Mouse (Mus musculus) kidney, adult 2 months (tissue): Measurements from ENCODE around the gene Mlph. TPM values are rescaled to one million over a fixed set of nuclear protein-coding genes. Genes with fewer than 3 reads are reported as not detected.
A peak's percentile ranks its signal among the peaks of the same experiment; 100 is the strongest.

Experiments used
- DNase-seq: peaks from one replicate; pipeline ENCODE4 v3.0.0; 2021
- H3K27ac ChIP-seq: fragments of 200-500 bp; 2 replicates; pipeline ENCODE4 v1.5.1; 2012; ENCODE audit warnings: low read depth, low read length, control low read depth, inconsistent platforms; ENCODE audit not compliant: insufficient read depth
- H3K27me3 ChIP-seq: fragments of 200-500 bp; replicated peaks from 2 replicates; pipeline ENCODE4 v1.6.1; 2012; ENCODE audit warnings: mild to moderate bottlenecking, moderate library complexity, low read length, inconsistent platforms; ENCODE audit not compliant: control insufficient read depth, insufficient read depth
- H3K36me3 ChIP-seq: fragments of 200-500 bp; 2 replicates; pipeline ENCODE4 v1.6.1; 2012; ENCODE audit warnings: mild to moderate bottlenecking, moderate library complexity, low read length, inconsistent platforms; ENCODE audit not compliant: control insufficient read depth, insufficient read depth
- H3K4me1 ChIP-seq: fragments of 200-500 bp; 2 replicates; pipeline ENCODE4 v1.6.1; 2011; ENCODE audit warnings: low read length; ENCODE audit not compliant: control insufficient read depth, insufficient read depth
- H3K4me3 ChIP-seq: fragments of 200-500 bp; 2 replicates; pipeline ENCODE4 v1.5.1; 2011; ENCODE audit warnings: mild to moderate bottlenecking, low read depth, low read length, control low read depth; ENCODE audit not compliant: insufficient read depth
- CTCF ChIP-seq: fragments of 200-500 bp; conservative IDR thresholded peaks from 2 replicates; pipeline ENCODE4 v1.5.1; 2011; ENCODE audit warnings: low read depth, mild to moderate bottlenecking, control low read depth, low read length, moderate library complexity, mixed read lengths; ENCODE audit not compliant: insufficient read depth, insufficient read length
- POLR2A ChIP-seq: fragments of 200-500 bp; IDR thresholded peaks from one replicate; pipeline ENCODE4 v1.6.1; 2011; ENCODE audit warnings: low read depth, low read length, control low read depth
- WGBS: fragments of 180-500 bp; shearing (Covaris S2); methylation state at CpG from one replicate; pipeline ENCODE4 v1.1.7; 2018; 5-methylcytosine and 5-hydroxymethylcytosine counted together
- polyA plus RNA-seq: library from polyadenylated mRNA; depleted of rRNA; stranded (reverse); fragments of >200 nt; gene quantifications from 2 replicates; pipeline ENCODE4 v1.2.3, GENCODE M21; 2012

Gene Mlph
- polyA plus RNA-seq, 1 experiment, result 5.7 TPM

DNA sequence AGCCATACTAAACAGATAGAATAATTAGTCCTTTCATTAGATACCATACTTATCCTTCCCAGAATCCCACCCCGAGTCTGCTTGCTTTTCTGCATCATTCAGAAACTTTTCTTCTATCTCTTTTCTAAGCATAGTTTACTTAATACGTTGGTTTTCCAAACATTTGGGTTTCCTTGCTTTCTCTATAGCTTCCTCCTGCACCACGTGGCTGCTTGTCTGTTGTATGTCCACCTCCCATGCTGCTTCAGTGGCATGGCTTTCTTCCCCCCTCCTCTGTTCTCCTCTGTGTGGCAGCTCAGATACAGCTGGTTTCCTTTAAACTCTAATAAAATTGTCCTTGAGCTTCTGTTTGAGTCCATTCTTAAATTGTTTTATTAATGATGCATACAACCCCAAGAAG, 20.4 kb upstream of the Mlph start:
- no peak overlapping the region for H3K4me3 ChIP-seq
- no peak for DNase-seq
- H3K4me1 ChIP-seq, result 0 out of 2 replicates have a peak, but pooled peaks cover 2% of the 10 kb centered on the region
- no peak overlapping the region for H3K27ac ChIP-seq
- no peaks in the 10 kb centered on the region for H3K27me3 ChIP-seq
- 60% methylated on average over 3 of the region's 3 CpGs for WGBS
- TF ChIP-seq POLR2A, result no peak
- no peak for TF ChIP-seq CTCF
- no peaks in the 10 kb centered on the region for H3K36me3 ChIP-seq

DNA sequence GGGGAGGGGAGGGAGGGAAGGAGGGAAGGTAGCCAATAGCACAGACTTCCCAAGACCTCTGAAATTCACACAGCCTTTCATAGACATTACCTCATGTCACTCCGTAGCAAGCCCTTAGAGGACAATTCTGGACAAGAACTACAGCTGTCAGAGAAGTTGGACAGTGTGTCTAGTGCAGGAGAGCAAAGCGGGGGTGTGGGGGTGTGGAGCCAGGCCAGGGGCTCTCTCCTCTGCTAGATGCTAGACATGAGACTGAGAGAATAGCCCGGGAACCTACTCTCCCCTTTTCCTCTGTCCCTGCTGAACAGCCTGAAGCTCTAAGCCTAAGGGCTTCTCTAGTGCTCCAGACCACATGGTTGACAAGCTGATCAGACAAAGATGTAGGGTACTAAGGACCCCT, 19.9 kb upstream of the Mlph start:
- 71% methylated on average over 3 of the region's 3 CpGs for WGBS
- Histone ChIP-seq H3K36me3 (no peaks in the 10 kb centered on the region), H3K27me3 (no peaks in the 10 kb centered on the region), H3K27ac (no peak overlapping the region), H3K4me3 (no peak overlapping the region), H3K4me1 (0 out of 2 replicates have a peak, but pooled peaks cover 2% of the 10 kb centered on the region)
- no peak for DNase-seq
- TF ChIP-seq CTCF (no peak), POLR2A (no peak)

DNA sequence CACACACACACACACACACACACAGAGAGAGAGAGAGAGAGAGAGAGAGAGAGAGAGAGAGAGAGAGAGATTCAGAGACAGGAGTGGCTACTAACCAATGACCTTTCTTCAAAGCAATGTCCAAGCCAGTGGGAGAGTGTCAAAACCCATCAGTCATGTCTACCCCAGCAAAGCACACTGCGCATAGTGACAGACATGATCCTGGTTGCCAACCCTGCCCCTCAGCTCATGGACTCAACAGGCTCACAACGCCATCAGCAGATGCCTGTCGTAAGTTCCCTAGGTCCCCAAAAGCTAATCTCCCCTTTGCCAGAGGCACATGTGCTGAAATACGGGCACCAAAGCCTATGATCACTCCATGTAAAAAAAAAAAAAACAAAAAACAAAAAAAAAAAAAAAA, 18.6 kb upstream of the Mlph start:
- Histone ChIP-seq H3K27ac (no peak overlapping the region), H3K27me3 (no peaks in the 10 kb centered on the region), H3K36me3 (no peaks in the 10 kb centered on the region), H3K4me3 (no peak overlapping the region), H3K4me1 (peaks cover 4% of the 10 kb centered on the region; the same call in 1 of the 2 replicates)
- TF ChIP-seq POLR2A, result no peak
- TF ChIP-seq CTCF, result no peak
- DNase-seq, result no peak
- WGBS, result 90% methylated on average over 4 of the region's 4 CpGs

DNA sequence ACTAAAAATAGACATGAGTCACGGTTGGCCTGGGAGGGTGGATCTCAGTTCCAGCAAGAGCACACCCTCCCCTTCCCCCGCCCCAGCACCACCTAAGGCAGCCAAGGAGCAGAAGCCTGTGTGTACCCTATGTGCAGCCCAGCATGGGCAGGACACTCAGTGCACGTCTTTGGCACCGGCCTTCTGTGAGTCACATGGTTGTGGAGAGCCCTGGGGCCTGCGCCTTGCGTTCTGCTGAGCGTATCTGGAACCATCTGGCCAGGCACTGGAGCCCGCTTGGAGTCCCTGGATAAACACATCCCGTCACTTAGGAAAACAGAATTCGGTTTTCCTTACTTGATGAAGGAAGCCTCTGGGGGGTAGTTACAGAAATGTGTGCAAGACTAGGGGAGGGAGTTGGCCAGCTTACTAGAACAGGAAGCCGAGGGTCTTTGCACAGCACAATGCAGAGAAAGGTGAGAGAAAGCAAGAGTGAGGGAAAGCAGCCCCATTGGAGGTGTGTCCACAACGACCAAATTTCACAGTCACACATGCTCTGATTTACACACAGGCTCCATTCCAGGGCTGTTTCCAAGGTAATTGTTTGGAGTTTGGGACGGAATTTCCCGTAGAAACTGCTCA, 18.0 kb upstream of the Mlph start:
- DNase-seq, result peak; percentile 61

DNA sequence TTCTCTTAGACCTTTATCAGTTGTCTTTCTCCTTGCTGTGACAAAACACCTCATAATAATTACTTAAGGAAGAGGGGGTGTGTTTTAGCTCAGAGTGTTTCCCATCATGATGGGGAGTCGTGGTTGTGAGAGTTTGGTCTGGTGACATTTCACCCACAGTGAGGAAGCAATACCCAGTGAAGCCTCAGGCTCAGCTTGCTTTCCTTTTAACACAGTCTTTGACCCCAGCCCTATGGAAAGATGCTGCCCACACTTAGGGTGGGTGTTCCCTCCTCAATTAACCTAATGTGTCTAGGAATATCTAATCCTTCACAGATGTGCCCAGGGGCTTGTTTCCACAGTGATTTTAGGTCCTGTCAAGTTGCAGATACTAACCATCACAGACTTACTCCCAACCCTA, 16.9 kb upstream of the Mlph start:
- Histone ChIP-seq H3K27me3 (no peaks in the 10 kb centered on the region), H3K4me3 (no peak overlapping the region), H3K27ac (no peak overlapping the region), H3K36me3 (no peaks in the 10 kb centered on the region), H3K4me1 (peaks cover 4% of the 10 kb centered on the region; the same call in 1 of the 2 replicates)
- TF ChIP-seq CTCF (no peak), POLR2A (no peak)
- DNase-seq, result no peak
- WGBS, result 53% methylated on average over 1 of the region's 1 CpGs

More for the DNA sequence above, 18.0 kb upstream of the Mlph start:
- H3K4me1 ChIP-seq, result peaks cover 4% of the 10 kb centered on the region; the same call in 1 of the 2 replicates
- H3K36me3 ChIP-seq, result no peaks in the 10 kb centered on the region
- no peak overlapping the region for H3K4me3 ChIP-seq
- no peak overlapping the region for H3K27ac ChIP-seq
- 18% methylated on average over 14 of the region's 14 CpGs for WGBS
- no peaks in the 10 kb centered on the region for H3K27me3 ChIP-seq
- TF ChIP-seq CTCF (no peak), POLR2A (no peak)

DNA sequence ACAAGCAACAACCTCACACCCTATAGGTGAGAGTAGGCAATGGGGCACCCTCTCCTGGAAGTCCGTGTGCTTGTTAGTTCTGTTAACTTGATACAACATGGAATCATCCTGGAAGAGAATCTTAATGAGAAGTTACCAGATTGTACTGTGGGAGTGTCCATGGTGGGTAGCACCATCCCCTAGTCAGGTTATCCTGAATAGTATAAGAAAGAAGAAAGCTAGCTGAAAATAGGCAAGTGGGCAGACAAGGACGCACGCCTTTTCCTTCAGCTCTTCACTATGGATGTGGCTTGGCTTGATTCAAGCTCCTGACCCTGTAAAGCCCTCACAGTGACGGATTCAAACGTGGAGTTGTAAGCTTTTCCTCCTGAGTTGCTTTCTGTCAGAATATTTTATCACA, 15.1 kb upstream of the Mlph start:
- no peak for DNase-seq
- H3K27me3 ChIP-seq, result no peaks in the 10 kb centered on the region
- TF ChIP-seq CTCF, result no peak
- no peak for TF ChIP-seq POLR2A
- peaks cover 4% of the 10 kb centered on the region; the same call in 1 of the 2 replicates for H3K4me1 ChIP-seq
- H3K4me3 ChIP-seq, result no peak overlapping the region
- WGBS, result 87% methylated on average over 5 of the region's 5 CpGs
- H3K36me3 ChIP-seq, result no peaks in the 10 kb centered on the region
- H3K27ac ChIP-seq, result no peak overlapping the region

DNA sequence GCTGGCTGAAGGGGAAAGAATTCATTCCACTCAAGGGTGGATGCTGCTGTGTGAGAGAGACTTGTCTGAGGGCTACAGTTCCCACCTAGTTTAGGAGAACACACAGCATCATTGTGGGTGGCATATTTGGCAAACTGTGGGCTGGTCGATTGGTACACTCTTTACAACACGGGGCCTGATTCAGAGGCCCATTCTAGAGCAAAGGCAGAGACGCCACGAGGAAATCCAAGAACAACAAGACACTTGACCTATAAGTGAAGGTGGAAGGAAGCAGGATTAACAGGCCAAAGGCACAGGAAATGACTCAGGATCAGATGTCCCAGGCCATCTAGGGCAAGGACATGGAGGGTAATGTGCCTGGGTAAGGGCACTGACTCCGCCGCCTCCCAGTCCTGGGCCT, 14.5 kb upstream of the Mlph start:
- Histone ChIP-seq H3K36me3 (no peaks in the 10 kb centered on the region), H3K27ac (no peak overlapping the region)

DNA sequence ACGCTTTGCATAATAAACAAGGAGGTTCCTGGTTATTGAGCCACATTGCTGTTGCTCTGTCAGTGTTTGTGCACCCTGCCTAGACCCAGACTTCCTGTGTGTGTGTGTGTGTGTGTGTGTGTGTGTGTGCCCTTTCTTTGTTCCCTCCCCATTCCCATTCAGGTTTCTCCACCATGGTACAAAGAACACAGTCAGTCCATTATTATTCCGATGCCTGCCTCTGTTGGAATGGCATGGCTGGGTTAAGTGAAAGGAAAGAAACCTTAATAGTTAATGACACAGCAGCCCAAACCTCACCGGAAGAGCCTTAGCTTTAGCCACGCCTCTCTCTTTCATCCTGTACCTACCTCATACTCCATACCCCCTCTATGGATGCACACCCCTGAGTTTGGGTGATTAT, 13.6 kb upstream of the Mlph start:
- no peaks in the 10 kb centered on the region for H3K27me3 ChIP-seq
- no peaks in the 10 kb centered on the region for H3K36me3 ChIP-seq
- no peak overlapping the region for H3K27ac ChIP-seq
- WGBS, result 85% methylated on average over 4 of the region's 4 CpGs
- DNase-seq, result no peak
- TF ChIP-seq CTCF (no peak), POLR2A (no peak)
- H3K4me3 ChIP-seq, result no peak overlapping the region
- H3K4me1 ChIP-seq, result peaks cover 4% of the 10 kb centered on the region; the same call in 1 of the 2 replicates

More for the DNA sequence above, 14.5 kb upstream of the Mlph start:
- TF ChIP-seq CTCF (no peak), POLR2A (no peak)
- DNase-seq, result peak; percentile 50
- Histone ChIP-seq H3K4me1 (peaks cover 4% of the 10 kb centered on the region; the same call in 1 of the 2 replicates), H3K4me3 (no peak overlapping the region), H3K27me3 (no peaks in the 10 kb centered on the region)
- 47% methylated on average over 6 of the region's 6 CpGs for WGBS
